Mouse (Mus musculus) bone marrow macrophage, adult 2 months (primary cell): ENCODE measurements around the gene Kcnh4.

Experiments
- CTCF ChIP-seq: IDR thresholded peaks from 2 replicates; pipeline ENCODE4 v1.5.1; 2012; ENCODE audit warnings: low read depth, mild to moderate bottlenecking, low read length, moderate library complexity
- POLR2A ChIP-seq: IDR thresholded peaks from 2 replicates; pipeline ENCODE4 v1.6.1; 2012; ENCODE audit warnings: mild to moderate bottlenecking, low read depth, low read length, borderline replicate concordance

GRCm38 (mm10) chr11:100690389-100690788, 69.4 kb downstream of the Kcnh4 start:
- no peak for TF ChIP-seq CTCF
- TF ChIP-seq POLR2A = no peak
